Mouse (Mus musculus) bone marrow, adult 2 months (tissue): ENCODE data around the gene Slc44a2. TPM values are rescaled to one million over a fixed set of nuclear protein-coding genes. Genes with fewer than 3 reads are reported as not detected.
A peak's percentile ranks its signal among the peaks of the same experiment; 100 is the strongest.

Experiments
- H3K27ac ChIP-seq: fragments of 200-500 bp; 2 replicates; pipeline ENCODE4 v1.5.1; 2012; ENCODE audit warnings: low read depth, mild to moderate bottlenecking, control low read depth, inconsistent platforms, low read length; ENCODE audit not compliant: control insufficient read depth, poor library complexity, insufficient read depth
- H3K4me1 ChIP-seq: fragments of 200-500 bp; 2 replicates; pipeline ENCODE4 v1.6.1; 2011; ENCODE audit warnings: low read length; ENCODE audit not compliant: control insufficient read depth, insufficient read depth
- H3K4me3 ChIP-seq: fragments of 200-500 bp; replicated peaks from 2 replicates; pipeline ENCODE3; 2011; ENCODE audit warnings: mild to moderate bottlenecking, low read depth, low read length, control low read depth; ENCODE audit not compliant: control insufficient read depth
- CTCF ChIP-seq: fragments of 200-500 bp; IDR thresholded peaks from 2 replicates; pipeline ENCODE4 v1.5.1; 2011; ENCODE audit warnings: low read length, control low read depth; ENCODE audit not compliant: control insufficient read depth, insufficient read depth
- POLR2A ChIP-seq: fragments of 200-500 bp; IDR thresholded peaks from 2 replicates; pipeline ENCODE4 v1.6.1; 2011; ENCODE audit warnings: low read depth, mild to moderate bottlenecking, control low read depth, low read length, borderline replicate concordance; ENCODE audit not compliant: control insufficient read depth
- WGBS: fragments of 180-500 bp; shearing (Covaris S2); methylation state at CpG from one replicate; pipeline ENCODE4 v1.1.7; 2018; 5-methylcytosine and 5-hydroxymethylcytosine counted together
- polyA plus RNA-seq: library from polyadenylated mRNA; stranded (reverse); fragments of >200 nt; gene quantifications from 2 replicates; pipeline ENCODE4 v1.2.4, GENCODE M21; 2011; ENCODE audit warnings: low replicate concordance; ENCODE audit not compliant: missing spikeins, insufficient read depth, insufficient read length

Slc44a2 gene
- polyA plus RNA-seq, 1 experiment = 106 TPM

GRCm38 (mm10) chr9:21277776-21278175, 42.7 kb upstream of the Slc44a2 start:
- Histone ChIP-seq H3K4me3 (no peak overlapping the region), H3K27ac (no peak overlapping the region), H3K4me1 (no peaks in the 10 kb centered on the region)
- WGBS = 82% methylated on average over 5 of the region's 5 CpGs
- TF ChIP-seq CTCF (no peak), POLR2A (no peak)

GRCm38 (mm10) chr9:21283591-21283990, 36.9 kb upstream of the Slc44a2 start:
- Histone ChIP-seq H3K27ac (no peak overlapping the region), H3K4me1 (peaks cover 3% of the 10 kb centered on the region; the same call in 1 of the 2 replicates), H3K4me3 (no peak overlapping the region)
- TF ChIP-seq POLR2A (no peak), CTCF (peak; percentile 15; the same call in 1 of the 2 replicates)
- WGBS = 92% methylated on average over 5 of the region's 5 CpGs

- WGBS = 90% methylated on average over 3 of the region's 3 CpGs
- H3K27ac ChIP-seq = no peak overlapping the region
- no peak overlapping the region for H3K4me3 ChIP-seq
- H3K4me1 ChIP-seq = peaks cover 5% of the 10 kb centered on the region; the same call in 1 of the 2 replicates
- TF ChIP-seq CTCF (no peak), POLR2A (no peak)
Measured at GRCm38 (mm10) chr9:21283994-21284393, 36.5 kb upstream of the Slc44a2 start.

GRCm38 (mm10) chr9:21286753-21287152, 33.7 kb upstream of the Slc44a2 start:
- Histone ChIP-seq H3K4me3 (peak overlapping the region; percentile 21), H3K4me1 (peaks cover 6% of the 10 kb centered on the region; the same call in 1 of the 2 replicates), H3K27ac (peak overlapping the region; percentile 13; the same call in 1 of the 2 replicates)
- 2% methylated on average over 3 of the region's 3 CpGs for WGBS
- TF ChIP-seq POLR2A = no peak
- TF ChIP-seq CTCF = no peak

- Histone ChIP-seq H3K27ac (peak within 1 kb of the TSS; percentile 94), H3K4me1 (peaks cover 6% of the 10 kb centered on the region; the same call in 1 of the 2 replicates), H3K4me3 (peak within 1 kb of the TSS; percentile 94)
- WGBS = under 1% methylated on average over 59 of the region's 59 CpGs
- TF ChIP-seq CTCF (no peak), POLR2A (peak; percentile 67)
Measured at GRCm38 (mm10) chr9:21287571-21288402, 32.7 kb upstream of the Slc44a2 start, which contains the start of gene Kri1. Kri1 (minus strand) TSS chr9:21287969.

- peak overlapping the region; percentile 94 for H3K27ac ChIP-seq
- TF ChIP-seq POLR2A (no peak), CTCF (no peak)
- peak overlapping the region; percentile 90 for H3K4me3 ChIP-seq
- peaks cover 6% of the 10 kb centered on the region; the same call in 1 of the 2 replicates for H3K4me1 ChIP-seq
- WGBS = 48% methylated on average over 13 of the region's 13 CpGs
Measured at GRCm38 (mm10) chr9:21288404-21289336, 31.8 kb upstream of the Slc44a2 start.

GRCm38 (mm10) chr9:21289337-21289671, 31.2 kb upstream of the Slc44a2 start:
- peak overlapping the region; percentile 94 for H3K27ac ChIP-seq
- H3K4me1 ChIP-seq = peaks cover 6% of the 10 kb centered on the region; the same call in 1 of the 2 replicates
- peak overlapping the region; percentile 90 for H3K4me3 ChIP-seq
- no peak for TF ChIP-seq POLR2A
- TF ChIP-seq CTCF = no peak
- 60% methylated on average over 2 of the region's 2 CpGs for WGBS
